Mouse (Mus musculus): ENCODE data around the gene Furin.
A peak's percentile ranks its signal among the peaks of the same experiment; 100 is the strongest.

Furin gene

GRCm38 (mm10) chr7:80371041-80371751, 34.0 kb downstream of the Furin start, which contains the start of gene Man2a2:
Gene Man2a2 (minus strand): TSS chr7:80371375.
- peak; percentile 83 to 84 for DNase-seq

- DNase-seq = peak; percentile 85 to 89
These were observed 34.6 kb downstream of the Furin start for GRCm38 (mm10) chr7:80370649-80371040.

DNA sequence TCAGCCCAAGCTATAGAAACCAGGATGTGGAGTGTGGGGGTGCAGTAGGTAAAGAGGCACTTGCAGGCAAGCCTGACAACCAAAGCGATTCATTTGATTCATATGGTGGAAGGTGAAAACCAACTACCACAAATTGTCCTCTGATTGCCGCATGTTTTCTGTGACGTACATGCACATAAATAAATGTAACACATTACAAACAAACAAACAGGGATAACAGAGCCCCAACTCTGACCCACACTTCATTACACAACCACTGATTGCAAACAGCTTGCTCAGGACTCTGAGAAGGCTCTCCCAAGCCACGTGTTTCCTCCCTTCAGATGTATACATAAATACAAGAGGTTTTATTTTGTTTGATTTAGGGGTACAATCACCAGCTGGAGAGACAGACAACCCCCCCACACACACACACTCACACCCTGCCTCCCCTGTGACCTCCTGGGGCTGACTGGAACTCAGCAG, 35.2 kb downstream of the Furin start:
- DNase-seq = no peak

DNA sequence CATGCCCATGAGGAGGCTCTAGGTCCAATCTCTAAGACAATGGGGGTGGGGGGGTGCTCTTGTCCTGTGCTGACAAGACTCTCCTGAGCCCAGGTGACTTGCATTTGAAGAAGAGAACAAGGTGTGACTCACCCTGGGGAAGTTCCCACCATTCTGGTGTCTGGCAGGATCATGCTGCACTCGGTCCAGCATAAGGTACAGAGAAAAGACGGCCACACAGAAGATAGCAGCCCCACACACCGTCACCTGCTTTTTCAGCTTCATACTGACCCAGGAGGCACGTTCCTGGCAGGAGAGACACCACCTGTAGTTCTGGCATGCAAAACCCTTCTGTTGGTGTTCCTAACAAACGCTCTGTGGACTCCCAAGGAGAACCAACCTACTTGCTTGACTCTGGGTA, 35.8 kb downstream of the Furin start:
- DNase-seq = peak in 1 of 2 experiments; percentile 39

GRCm38 (mm10) chr7:80368635-80369421, 36.4 kb downstream of the Furin start:
- DNase-seq = no peak

GRCm38 (mm10) chr7:80368009-80368408, 37.2 kb downstream of the Furin start:
- DNase-seq = no peak

- no peak for DNase-seq
These were observed 38.0 kb downstream of the Furin start for GRCm38 (mm10) chr7:80367232-80367631.

- no peak for DNase-seq
These were observed 39.5 kb downstream of the Furin start for GRCm38 (mm10) chr7:80365759-80366158.

GRCm38 (mm10) chr7:80360435-80360834, 44.8 kb downstream of the Furin start:
- no peak for DNase-seq

- no peak for DNase-seq
These were observed 47.2 kb downstream of the Furin start for GRCm38 (mm10) chr7:80358039-80358438.

DNA sequence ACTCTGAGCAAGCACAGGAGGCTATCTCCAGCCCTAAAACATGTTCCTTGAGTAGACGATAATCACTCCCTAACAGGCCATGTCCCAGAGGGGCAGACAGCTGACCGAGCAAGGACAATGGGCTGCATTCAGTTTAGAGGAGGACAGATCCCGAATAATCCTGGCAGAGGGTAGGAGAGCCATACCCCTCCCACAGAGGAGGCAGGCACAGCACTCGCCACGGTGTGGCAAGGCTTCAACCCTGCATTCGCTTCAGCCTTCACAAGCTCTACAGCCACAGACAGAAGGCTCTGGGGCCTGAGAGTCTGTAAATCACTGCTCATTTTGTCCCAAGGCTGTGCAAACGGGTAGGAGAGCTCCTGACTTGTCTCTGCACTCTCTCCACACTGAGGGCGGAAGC, 48.1 kb downstream of the Furin start:
- peak in 1 of 2 experiments; percentile 46 for DNase-seq

- peak; percentile 42 for DNase-seq
These were observed 48.9 kb downstream of the Furin start for GRCm38 (mm10) chr7:80356351-80356750.

DNA sequence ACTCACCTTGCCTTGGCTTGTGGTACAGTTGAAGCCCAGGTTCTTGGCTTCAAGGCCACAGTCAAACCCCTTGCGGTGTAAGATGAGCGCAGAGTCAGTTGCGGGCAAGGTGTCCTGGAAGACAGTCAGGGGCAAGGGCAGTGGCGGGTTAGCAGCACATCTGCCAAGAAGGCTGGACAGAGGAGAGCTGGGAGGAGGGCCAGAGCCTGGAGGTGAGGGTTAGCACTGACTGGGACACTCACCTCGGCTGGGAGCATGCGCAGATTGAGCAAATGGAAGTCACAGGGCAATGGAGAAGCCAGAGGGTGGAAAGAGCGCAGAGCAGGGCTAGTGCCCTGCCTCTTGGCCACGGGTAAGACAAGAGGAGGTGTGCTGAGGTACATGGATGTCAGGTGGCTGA, 52.3 kb downstream of the Furin start:
- no peak for DNase-seq

- DNase-seq = no peak
These were observed 54.4 kb downstream of the Furin start for GRCm38 (mm10) chr7:80350808-80351207.

GRCm38 (mm10) chr7:80347670-80348586, 57.3 kb downstream of the Furin start:
- no peak for DNase-seq

- peak in 1 of 2 experiments; percentile 48 for DNase-seq
These were observed 58.4 kb downstream of the Furin start for GRCm38 (mm10) chr7:80346830-80347229.

DNA sequence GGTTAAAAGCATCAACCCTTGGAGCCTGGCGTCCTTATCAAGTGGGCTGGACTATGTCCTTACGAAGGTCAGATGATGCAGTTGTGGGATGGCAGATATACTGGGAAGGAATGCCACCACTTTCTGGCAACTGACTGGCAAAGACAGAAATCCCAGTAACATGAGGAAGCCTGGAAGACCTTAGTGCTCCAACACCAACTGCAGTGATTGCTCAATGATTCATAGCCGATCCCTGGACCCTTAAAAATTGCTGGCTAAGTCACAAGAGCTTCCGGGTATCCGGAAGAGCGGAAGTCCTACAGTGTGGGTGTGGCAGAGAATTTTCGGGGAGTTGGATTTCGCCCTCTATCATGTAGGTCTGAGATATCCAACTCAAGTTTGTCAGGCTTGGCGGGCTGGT, 59.1 kb downstream of the Furin start:
- DNase-seq = no peak

GRCm38 (mm10) chr7:80343270-80344018, 61.8 kb downstream of the Furin start:
- no peak for DNase-seq

- peak; percentile 99 for DNase-seq
These were observed 62.4 kb downstream of the Furin start, which contains the start of gene Hddc3 for GRCm38 (mm10) chr7:80342858-80343257. Gene Hddc3 (plus strand): TSS chr7:80343104.

DNA sequence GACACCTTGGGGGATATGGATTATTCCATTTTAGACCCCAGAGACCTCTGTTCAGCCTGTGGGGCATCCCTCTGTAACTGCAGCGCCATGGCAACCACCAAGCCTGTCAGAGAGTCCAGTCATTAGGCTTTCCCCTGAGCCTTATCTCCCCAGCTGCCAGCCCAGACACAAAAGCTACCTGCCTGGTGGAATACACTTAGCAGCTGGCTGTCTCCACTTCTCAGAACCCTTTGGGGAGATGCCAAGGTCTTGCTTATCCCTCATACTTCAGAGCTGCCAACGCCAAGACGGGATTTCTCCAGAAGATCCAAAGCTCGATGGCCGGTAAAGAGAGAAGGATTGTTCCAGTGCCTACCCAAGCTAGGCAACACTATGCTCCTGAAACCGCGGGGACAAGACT, 63.4 kb downstream of the Furin start:
- DNase-seq = peak in 1 of 2 experiments; percentile 50

- DNase-seq = peak; percentile 75 to 76
These were observed 64.4 kb downstream of the Furin start, which contains the start of gene Unc45a for GRCm38 (mm10) chr7:80340793-80341192. Gene Unc45a (minus strand): TSS chr7:80341005.

Data from cerebellum, postnatal 10 days (tissue).